Mouse (Mus musculus) heart, embryonic 15.5 days (tissue): ENCODE results near the gene Gm35134. TPM values are rescaled to one million over a fixed set of nuclear protein-coding genes. Genes with fewer than 3 reads are reported as not detected.
"Not testable (repeated sequence)": the region's sequence is repeated elsewhere in the genome, so short reads cannot be mapped to it uniquely, and the experiment has no call there.

Source experiments
- ATAC-seq: fragments of 200-750 bp; cut with Nextera tagmentation; replicated peaks from 2 replicates; pipeline ENCODE4 v1.8.0; 2017; ENCODE audit warnings: low read depth, moderate TSS enrichment; ENCODE audit not compliant: insufficient number of reproducible peaks, insufficient read depth, low FRiP score
- H3K27ac ChIP-seq: fragments of 300-500 bp; sonication (generic); 2 replicates; pipeline ENCODE4 v1.5.1; 2015; ENCODE audit warnings: mild to moderate bottlenecking, inconsistent platforms
- H3K27me3 ChIP-seq: fragments of 300-500 bp; sonication (generic); 2 replicates; pipeline ENCODE4 v1.6.1; 2015; ENCODE audit warnings: inconsistent platforms
- H3K36me3 ChIP-seq: fragments of 300-500 bp; sonication (generic); 2 replicates; pipeline ENCODE4 v1.6.1; 2015; ENCODE audit warnings: mild to moderate bottlenecking, inconsistent platforms
- H3K4me1 ChIP-seq: fragments of 300-500 bp; sonication (generic); replicated peaks from 2 replicates; pipeline ENCODE4 v1.6.1; 2015; ENCODE audit warnings: inconsistent platforms
- H3K4me2 ChIP-seq: fragments of 300-500 bp; sonication (generic); 2 replicates; pipeline ENCODE4 v1.6.1; 2015; ENCODE audit warnings: inconsistent platforms, mild to moderate bottlenecking, moderate library complexity
- H3K4me3 ChIP-seq: fragments of 300-500 bp; sonication (generic); 2 replicates; pipeline ENCODE4 v1.5.1; 2015; ENCODE audit warnings: mild to moderate bottlenecking, inconsistent platforms
- H3K9ac ChIP-seq: fragments of 300-500 bp; sonication (generic); 2 replicates; pipeline ENCODE4 v1.6.1; 2015; ENCODE audit warnings: mild to moderate bottlenecking, inconsistent platforms
- H3K9me3 ChIP-seq: fragments of 300-500 bp; sonication (generic); replicated peaks from 2 replicates; pipeline ENCODE4 v1.6.1; 2016; ENCODE audit warnings: inconsistent platforms
- WGBS: fragments of 180-500 bp; shearing (Covaris S2); methylation state at CpG from one replicate; pipeline ENCODE4 v1.1.7; 2015; ENCODE audit warnings: mixed read lengths; 5-methylcytosine and 5-hydroxymethylcytosine counted together
- polyA plus RNA-seq: library from polyadenylated mRNA; unstranded; fragments of >200 nt; fragmentation: Nextera tagmentation; extraction: Ambion mirVana; gene quantifications from 2 replicates; pipeline ENCODE4 v1.2.1, GENCODE M21; 2015

Gene Gm35134
- not detected in 2 replicates for polyA plus RNA-seq

DNA sequence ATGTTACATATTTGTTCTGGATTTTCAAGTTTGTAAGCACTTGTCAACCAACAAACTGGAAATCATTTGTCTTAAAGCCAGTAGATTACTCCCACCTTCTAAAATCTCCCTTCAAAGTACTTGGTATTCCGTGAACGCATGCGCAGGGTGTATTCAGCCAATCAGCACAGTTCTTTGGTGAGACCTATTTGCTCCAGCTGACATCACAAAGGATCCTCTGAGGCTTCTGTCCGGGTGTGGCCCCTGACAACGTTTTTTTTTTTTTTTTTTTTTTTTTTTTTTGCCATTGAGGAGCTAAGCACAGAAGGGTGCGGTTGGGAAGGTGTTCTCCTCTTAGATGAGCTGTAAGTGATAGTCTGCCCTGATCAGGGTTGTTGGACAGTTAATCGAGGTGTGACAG lies at the start of gene Gm35134:
TSS of gene Gm35134 (plus strand) at position 301 of the 400 bp plus-strand sequence.
- H3K4me2 ChIP-seq, H3K36me3 ChIP-seq, ATAC-seq, H3K27me3 ChIP-seq, H3K9me3 ChIP-seq, H3K9ac ChIP-seq, H3K4me1 ChIP-seq, H3K27ac ChIP-seq, H3K4me3 ChIP-seq: not testable (repeated sequence)
- no CpG with 5 or more reads among the region's 7 CpGs for WGBS
